Mouse (Mus musculus): Measurements from ENCODE around the gene Gm21915. TPM values are rescaled to one million over a fixed set of nuclear protein-coding genes. Genes with fewer than 3 reads are reported as not detected.

Gm21915 gene
- total RNA-seq, 2 experiments from 2014 or later = not detected

GRCm38 (mm10) chr9:40709991-40710390, 39.6 kb downstream of the Gm21915 start:
- intact Hi-C loops (cut with DNase I) = no loop called here
- no peak for DNase-seq

GRCm38 (mm10) chr9:40711654-40712053, 41.2 kb downstream of the Gm21915 start:
- peak in 1 of 2 experiments; percentile 35 for DNase-seq
- intact Hi-C loops (cut with DNase I) = no loop called here

GRCm38 (mm10) chr9:40717182-40717874, 46.9 kb downstream of the Gm21915 start:
- peak; percentile 63 to 66 for DNase-seq
- intact Hi-C loops (cut with DNase I) = no loop called here

- intact Hi-C loops (cut with DNase I) = no loop called here
- DNase-seq = no peak
These were observed 47.4 kb downstream of the Gm21915 start for GRCm38 (mm10) chr9:40717875-40718185.

Other genes with a start within 250 kb of the Gm21915 start
- 10 to 100 TPM; 11.6 to 15.8 TPM for gene Gramd1b, start 139.2 kb upstream of the Gm21915 start, total RNA-seq (2021)
- 1 to 10 TPM; 4.8 to 7.8 TPM for gene Clmp, start 15.3 kb downstream of the Gm21915 start, total RNA-seq (2021)
- 1,000 to 10,000 TPM; 1,111 to 1,159 TPM for gene Hspa8, start 130.4 kb downstream of the Gm21915 start, total RNA-seq (2021)
- gene Bsx, start 203.5 kb downstream of the Gm21915 start, total RNA-seq (2021) = not detected